Mouse (Mus musculus) testis, adult 2 months (tissue): ENCODE data around the gene Hand1. TPM values are rescaled to one million over a fixed set of nuclear protein-coding genes. Genes with fewer than 3 reads are reported as not detected.

ENCODE experiments used
- H3K27ac ChIP-seq: fragments of 200-500 bp; 2 replicates; pipeline ENCODE4 v1.5.1; 2012; ENCODE audit warnings: low read depth, low read length; ENCODE audit not compliant: control insufficient read depth, insufficient read depth
- H3K27me3 ChIP-seq: fragments of 200-500 bp; 2 replicates; pipeline ENCODE4 v1.6.1; 2012; ENCODE audit warnings: mild to moderate bottlenecking, low read length, moderate library complexity; ENCODE audit not compliant: control insufficient read depth, insufficient read depth
- H3K36me3 ChIP-seq: fragments of 200-500 bp; 2 replicates; pipeline ENCODE4 v1.6.1; 2012; ENCODE audit warnings: mild to moderate bottlenecking, low read length; ENCODE audit not compliant: control insufficient read depth, insufficient read depth
- H3K4me1 ChIP-seq: fragments of 200-500 bp; 2 replicates; pipeline ENCODE4 v1.6.1; 2012; ENCODE audit warnings: low read length; ENCODE audit not compliant: control insufficient read depth, insufficient read depth
- H3K4me3 ChIP-seq: fragments of 200-500 bp; 2 replicates; pipeline ENCODE4 v1.5.1; 2012; ENCODE audit warnings: low read depth, mild to moderate bottlenecking, low read length, moderate library complexity, mixed read lengths; ENCODE audit not compliant: control insufficient read depth
- CTCF ChIP-seq: fragments of 200-500 bp; IDR thresholded peaks from 2 replicates; pipeline ENCODE4 v1.5.1; 2012; ENCODE audit warnings: low read depth, mild to moderate bottlenecking, inconsistent platforms, low read length, moderate library complexity; ENCODE audit not compliant: control insufficient read depth, insufficient read depth, insufficient replicate concordance
- POLR2A ChIP-seq: fragments of 200-500 bp; IDR thresholded peaks from 2 replicates; pipeline ENCODE4 v1.6.1; 2012; ENCODE audit warnings: low read depth, mild to moderate bottlenecking, inconsistent platforms, low read length, moderate library complexity; ENCODE audit not compliant: control insufficient read depth
- polyA plus RNA-seq: library from polyadenylated mRNA; depleted of rRNA; stranded (reverse); fragments of >200 nt; gene quantifications from 2 replicates; pipeline ENCODE4 v1.2.3, GENCODE M21; 2012

Hand1 gene
- polyA plus RNA-seq, 1 experiment, result 0.15 TPM

DNA sequence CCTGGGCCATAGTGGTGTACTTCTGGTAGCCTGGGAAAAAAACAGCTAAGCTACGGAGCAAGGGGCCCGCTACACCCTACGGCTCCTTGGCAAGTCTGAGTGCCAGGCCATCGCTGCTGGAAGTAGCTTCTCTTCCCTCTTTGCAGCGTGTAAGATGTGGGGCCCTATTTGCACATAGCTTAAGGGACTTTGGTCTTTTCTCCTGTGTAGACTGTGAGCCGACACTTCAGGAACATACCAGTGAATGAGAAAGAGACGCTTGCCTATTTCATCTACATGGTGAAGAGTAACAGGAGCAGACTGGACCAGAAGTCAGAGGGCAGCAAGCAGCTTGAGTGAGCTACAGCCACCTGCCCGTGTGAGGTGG is 22.9 kb downstream of the Hand1 start:
- TF ChIP-seq POLR2A (no peak), CTCF (no peak)
- H3K27me3 ChIP-seq, result no peaks in the 10 kb centered on the region
- no peaks in the 10 kb centered on the region for H3K4me1 ChIP-seq
- H3K4me3 ChIP-seq, result no peak overlapping the region
- H3K27ac ChIP-seq, result no peak overlapping the region
- no peaks in the 10 kb centered on the region for H3K36me3 ChIP-seq

DNA sequence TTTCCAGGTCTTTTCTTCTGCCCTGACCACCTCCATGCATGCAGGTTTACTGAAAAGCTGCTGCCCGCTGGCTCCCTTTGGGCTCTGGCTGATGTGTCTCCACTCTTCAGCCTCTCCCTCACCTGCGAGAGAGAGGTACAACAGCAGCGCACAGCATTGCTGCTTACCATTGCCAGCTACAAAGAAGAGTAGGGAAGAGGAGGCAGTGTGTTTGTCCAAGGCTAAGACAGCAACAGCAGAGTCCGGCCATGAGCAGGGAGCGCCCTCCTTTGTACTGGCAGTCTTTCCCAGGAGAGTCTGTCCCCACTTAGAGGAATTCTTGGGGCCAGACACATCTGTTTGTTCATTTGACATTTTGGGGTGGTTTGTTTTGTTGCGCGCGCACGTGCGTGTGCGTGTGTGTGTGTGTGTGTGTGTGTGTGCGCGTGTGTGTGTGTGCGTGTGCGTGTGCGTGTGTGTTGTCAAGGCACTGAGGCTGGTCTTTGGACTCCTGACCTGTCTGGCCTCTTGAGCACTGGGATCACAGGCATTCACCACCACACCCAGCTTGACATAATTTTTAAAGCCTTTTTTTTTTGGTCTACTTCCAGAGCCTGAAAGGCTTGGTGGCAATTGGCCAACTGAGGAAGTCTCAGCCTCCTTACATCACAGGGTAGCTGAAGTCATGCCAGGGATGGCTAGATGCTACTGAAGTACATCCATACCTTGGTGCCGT is 23.4 kb downstream of the Hand1 start:
- H3K36me3 ChIP-seq, result no peaks in the 10 kb centered on the region
- H3K4me1 ChIP-seq, result no peaks in the 10 kb centered on the region
- H3K27me3 ChIP-seq, result no peaks in the 10 kb centered on the region
- H3K4me3 ChIP-seq, result no peak overlapping the region
- H3K27ac ChIP-seq, result no peak overlapping the region
- no peak for TF ChIP-seq POLR2A
- no peak for TF ChIP-seq CTCF

DNA sequence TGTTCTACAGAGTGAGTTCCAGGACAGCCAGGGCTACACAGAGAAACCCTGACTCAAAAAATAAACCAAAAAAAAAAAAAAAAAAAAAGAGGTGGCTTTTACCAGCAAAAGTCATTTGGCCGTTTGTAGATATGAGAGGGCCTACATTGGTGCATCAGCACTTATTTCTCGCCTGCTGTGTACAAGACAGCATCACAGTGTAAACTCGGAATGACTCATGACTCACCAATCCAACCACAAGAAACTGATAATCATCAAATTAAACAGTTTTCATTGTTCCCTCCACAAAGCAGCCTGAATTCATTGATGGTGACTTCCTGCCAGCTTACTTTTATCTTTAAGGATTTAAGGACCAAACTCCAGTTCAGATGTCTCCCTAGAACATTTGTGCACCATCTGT is 27.6 kb downstream of the Hand1 start:
- Histone ChIP-seq H3K36me3 (no peaks in the 10 kb centered on the region), H3K27ac (no peak overlapping the region), H3K4me1 (peaks cover 14% of the 10 kb centered on the region), H3K4me3 (no peak overlapping the region), H3K27me3 (no peaks in the 10 kb centered on the region)
- no peak for TF ChIP-seq CTCF
- no peak for TF ChIP-seq POLR2A

GRCm38 (mm10) chr11:57802511-57802870 is 30.1 kb downstream of the Hand1 start:
- Histone ChIP-seq H3K27me3 (no peaks in the 10 kb centered on the region), H3K4me3 (peak overlapping the region; percentile 74), H3K36me3 (no peaks in the 10 kb centered on the region), H3K27ac (no peak overlapping the region), H3K4me1 (peaks cover 14% of the 10 kb centered on the region)
- TF ChIP-seq POLR2A (no peak), CTCF (no peak)

DNA sequence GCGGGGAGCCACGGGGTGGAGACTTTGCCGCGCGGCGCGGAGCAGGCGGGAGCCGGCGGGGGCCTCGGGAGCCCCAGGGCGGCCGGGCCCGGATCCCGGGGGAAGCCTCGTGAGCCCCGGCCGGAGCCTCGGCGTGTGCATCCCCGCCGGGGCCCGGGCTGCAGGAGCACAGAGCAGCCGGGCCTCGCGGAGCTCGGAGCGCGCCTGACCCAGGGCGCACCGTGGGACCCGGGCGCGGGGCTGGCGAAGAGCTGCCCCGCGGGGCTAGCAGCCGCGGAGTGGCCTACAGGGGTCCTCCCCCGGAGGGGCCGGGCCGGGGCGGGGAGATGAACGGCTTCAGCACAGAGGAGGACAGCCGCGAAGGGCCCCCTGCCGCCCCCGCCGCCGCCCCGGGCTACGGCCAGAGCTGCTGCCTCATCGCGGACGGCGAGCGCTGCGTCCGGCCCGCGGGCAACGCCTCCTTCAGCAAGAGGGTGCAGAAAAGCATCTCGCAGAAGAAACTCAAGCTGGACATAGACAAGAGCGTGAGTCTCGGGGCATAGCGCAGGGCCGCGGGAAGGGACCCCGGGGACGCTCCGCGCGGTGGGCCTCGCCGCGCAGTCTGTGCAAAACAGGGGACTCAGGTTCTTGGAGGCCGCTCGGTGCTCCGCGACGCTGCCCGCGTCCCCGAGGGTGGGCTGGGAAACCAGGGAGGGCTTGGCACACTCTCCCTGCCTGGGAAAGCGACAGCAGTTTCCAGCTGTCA is 30.7 kb downstream of the Hand1 start:
- Histone ChIP-seq H3K4me3 (peak overlapping the region; percentile 74), H3K36me3 (no peaks in the 10 kb centered on the region), H3K27ac (no peak overlapping the region), H3K27me3 (no peaks in the 10 kb centered on the region), H3K4me1 (peaks cover 14% of the 10 kb centered on the region)
- no peak for TF ChIP-seq CTCF
- no peak for TF ChIP-seq POLR2A

DNA sequence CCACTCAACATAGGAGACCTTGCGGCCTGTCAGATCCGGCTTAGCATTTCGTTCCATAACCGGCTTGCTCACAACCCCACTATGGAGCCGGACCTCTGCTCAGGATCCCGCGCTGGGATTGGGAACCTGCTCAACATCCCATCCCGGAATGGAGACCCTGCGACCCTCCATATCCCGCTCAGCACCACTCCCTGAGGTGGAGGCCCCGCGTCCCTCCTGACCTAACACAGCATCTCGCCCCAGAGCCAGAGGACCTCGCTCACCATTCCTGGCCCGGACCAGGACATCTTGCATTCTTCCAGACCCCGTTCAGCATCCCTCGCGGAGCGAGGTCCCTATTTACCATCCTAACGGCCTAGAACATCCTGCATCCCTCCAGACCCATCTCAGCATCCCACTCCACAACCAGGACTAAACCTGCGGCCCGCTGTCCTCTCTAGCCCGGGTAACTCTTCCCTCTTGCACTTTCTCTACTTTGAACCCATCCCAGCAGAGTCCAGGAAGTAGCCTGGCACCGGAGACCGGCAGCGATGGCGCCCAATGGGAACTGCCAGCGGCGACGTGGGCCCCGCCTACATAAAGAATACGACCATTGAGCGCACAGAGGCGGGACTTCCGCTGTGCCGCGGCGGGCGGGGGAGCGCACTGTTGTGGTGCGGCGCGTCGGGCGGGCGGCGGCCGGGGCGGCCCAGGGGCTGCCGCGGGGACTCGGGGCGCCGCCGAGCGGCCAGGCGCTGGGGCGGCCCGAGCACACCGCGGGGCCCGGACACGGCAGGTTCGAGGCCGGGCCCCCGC is 31.4 kb downstream of the Hand1 start, which contains the start of gene Sap30l:
Sap30l (plus strand) TSS at position 667 of the 795 bp plus-strand sequence.
- TF ChIP-seq POLR2A, result peak; percentile 40
- no peak for TF ChIP-seq CTCF
- peaks cover 14% of the 10 kb centered on the region for H3K4me1 ChIP-seq
- H3K36me3 ChIP-seq, result no peaks in the 10 kb centered on the region
- no peaks in the 10 kb centered on the region for H3K27me3 ChIP-seq
- peak within 1 kb of the TSS; percentile 74 for H3K4me3 ChIP-seq
- peak within 1 kb of the TSS; percentile 34; the same call in 1 of the 2 replicates for H3K27ac ChIP-seq
